Mouse (Mus musculus) liver, embryonic 18 days (tissue): ENCODE data around the gene Spata9. TPM values are rescaled to one million over a fixed set of nuclear protein-coding genes. Genes with fewer than 3 reads are reported as not detected.

Experiments
- polyA plus RNA-seq: library from polyadenylated mRNA; depleted of rRNA; stranded (reverse); fragments of >200 nt; gene quantifications from 2 replicates; pipeline ENCODE4 v1.2.3, GENCODE M21; 2012; rRNA removed

Gene Spata9
- polyA plus RNA-seq, result 0.02 TPM in 1 of 2 replicates, not detected in the other

GRCm38 (mm10) chr13:75966850-75967249 is at the start of gene Spata9:
Spata9 (plus strand) TSS chr13:75967150.

DNA sequence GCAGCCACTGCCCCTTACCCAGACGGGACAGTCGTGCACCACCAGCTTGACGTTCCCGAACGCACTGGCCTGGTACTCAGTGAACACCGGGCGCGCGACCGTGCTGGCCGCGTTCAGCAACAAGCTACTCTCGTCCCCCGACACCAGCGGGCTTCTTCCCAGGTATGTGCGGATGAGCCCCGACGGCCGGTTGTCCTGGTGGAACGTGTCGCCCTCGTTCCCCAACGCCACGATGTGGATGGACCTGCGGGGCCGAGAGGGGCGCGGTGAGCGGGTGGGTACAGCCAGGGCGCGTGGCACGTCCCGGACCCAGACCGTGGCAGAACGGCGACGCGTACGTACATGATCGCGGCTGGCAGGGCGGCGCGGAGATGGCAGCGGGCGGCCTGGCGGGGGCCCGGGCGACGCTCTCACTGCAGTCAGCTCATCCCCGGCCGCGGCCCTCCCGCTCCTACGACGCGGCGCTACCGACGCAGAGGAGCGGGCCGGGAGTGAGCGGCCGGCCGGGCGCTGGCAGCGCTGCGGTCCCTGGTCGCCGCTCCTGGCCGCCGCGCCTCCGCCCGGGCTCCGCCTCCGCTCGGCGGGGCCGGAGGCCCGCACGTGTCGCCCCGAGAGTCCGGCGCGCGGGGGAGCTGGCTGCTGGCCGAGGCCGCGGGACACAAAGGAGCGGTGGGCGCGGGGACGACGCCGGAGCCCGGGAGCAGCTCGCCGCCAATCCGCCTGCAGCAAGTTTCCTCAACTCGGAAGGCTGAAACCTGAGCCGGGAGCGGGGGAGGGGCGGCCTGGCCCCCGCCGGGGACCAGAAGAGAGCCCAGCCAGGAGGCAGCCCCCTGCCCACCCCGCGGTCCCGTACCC is 23.5 kb upstream of the Spata9 start, which contains the start of gene Rhobtb3:
Gene Rhobtb3, minus strand, starts transcription at position 737 of the 855 bp plus-strand sequence.

GRCm38 (mm10) chr13:76017974-76018843 is 51.3 kb downstream of the Spata9 start, which contains the start of gene Rfesd:
Rfesd (minus strand) TSS chr13:76018719.

Other genes starting within 250 kb of the Spata9 start
- 86.7 and 92.6 TPM in 2 replicates for gene Glrx, start 127.3 kb upstream of the Spata9 start, polyA plus RNA-seq
- gene Rhobtb3, start 23.2 kb upstream of the Spata9 start, polyA plus RNA-seq, result 2.9 and 3.4 TPM in 2 replicates
- 17.3 and 17.5 TPM in 2 replicates for gene Rfesd, start 51.6 kb downstream of the Spata9 start, polyA plus RNA-seq
- gene Gpr150, start 89.8 kb downstream of the Spata9 start, polyA plus RNA-seq, result 0.31 and 0.37 TPM in 2 replicates
- gene Arsk, start 131.5 kb downstream of the Spata9 start, polyA plus RNA-seq, result 2.7 and 2.9 TPM in 2 replicates
- gene Ttc37, start 131.6 kb downstream of the Spata9 start, polyA plus RNA-seq, result 4.9 and 5.2 TPM in 2 replicates